Mouse (Mus musculus) G1E (cell line): ENCODE measurements at regions not wholly inside any gene's neighbourhood (a gene's known extent, or its start where the extent isn't known, plus 50 kb on each side); places are given as distances from the start of the nearest gene placed in this dataset.

Experiments used
- CTCF ChIP-seq: IDR thresholded peaks from 2 replicates; pipeline ENCODE4 v1.5.1; 2012; ENCODE audit warnings: low read depth, low read length, inconsistent platforms, mixed read lengths
- GATA1 ChIP-seq: IDR thresholded peaks from 2 replicates; pipeline ENCODE4 v1.6.1; 2012; ENCODE audit warnings: borderline replicate concordance, low read length, inconsistent platforms, mixed read lengths
- POLR2AphosphoS5 ChIP-seq: IDR thresholded peaks from 2 replicates; pipeline ENCODE4 v1.6.1; 2012; ENCODE audit warnings: low read depth, low read length, inconsistent platforms; ENCODE audit not compliant: insufficient replicate concordance

DNA sequence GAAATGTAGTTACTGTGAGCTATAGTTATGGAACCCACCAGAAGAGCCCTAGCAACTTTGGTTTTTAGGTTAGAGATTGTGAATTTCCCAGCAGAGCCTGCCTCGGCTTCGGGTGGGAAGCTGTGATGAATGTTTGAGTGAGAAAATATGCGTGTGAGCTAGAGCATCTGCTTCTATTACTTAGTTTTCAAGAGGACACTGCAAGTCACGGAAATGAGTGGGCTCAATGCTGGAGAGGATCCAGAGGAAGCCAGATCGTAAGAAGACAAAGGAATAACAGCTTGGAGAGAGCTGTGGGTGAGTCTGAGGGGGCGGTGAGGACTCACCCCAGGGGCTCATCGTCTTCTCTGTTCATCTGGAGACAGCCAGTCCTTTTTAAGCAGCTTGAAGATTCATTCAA is 434.7 kb upstream of the Pkn2 start:
- TF ChIP-seq POLR2AphosphoS5 (no peak), CTCF (no peak), GATA1 (no peak)
